Mouse (Mus musculus): ENCODE results near the gene Apcs.

Apcs gene

GRCm38 (mm10) chr1:172894777-172895357 lies at the start of gene Apcs:
Gene Apcs (minus strand): TSS chr1:172895041.
- no peak for DNase-seq (ENCODE audit: low spot score in 2 of 2)

GRCm38 (mm10) chr1:172932197-172932596 lies 37.4 kb upstream of the Apcs start:
- DNase-seq (ENCODE audit: low spot score in 2 of 2): no peak

GRCm38 (mm10) chr1:172918450-172918849 lies 23.6 kb upstream of the Apcs start:
- DNase-seq (ENCODE audit: low spot score in 2 of 2): no peak

- DNase-seq (ENCODE audit: low spot score in 2 of 2): no peak
Measured at GRCm38 (mm10) chr1:172917115-172917514, 22.3 kb upstream of the Apcs start.

- DNase-seq (ENCODE audit: low spot score in 2 of 2): no peak
Measured at GRCm38 (mm10) chr1:172903313-172903712, 8.5 kb upstream of the Apcs start.

- DNase-seq (ENCODE audit: low spot score in 2 of 2): no peak
Measured at GRCm38 (mm10) chr1:172895435-172895834, 594 bp upstream of the Apcs start.

GRCm38 (mm10) chr1:172876675-172877074 lies 18.2 kb downstream of the Apcs start:
- no peak for DNase-seq (ENCODE audit: low spot score in 2 of 2)

GRCm38 (mm10) chr1:172875265-172875664 lies 19.6 kb downstream of the Apcs start:
- DNase-seq (ENCODE audit: low spot score in 2 of 2): no peak

GRCm38 (mm10) chr1:172848171-172848570 lies 46.7 kb downstream of the Apcs start:
- no peak for DNase-seq (ENCODE audit: low spot score in 2 of 2)

- DNase-seq (ENCODE audit: low spot score in 2 of 2): no peak
Measured at GRCm38 (mm10) chr1:172847044-172847761, 47.6 kb downstream of the Apcs start.

All from frontal cortex, postnatal 10 days (tissue).